Mouse (Mus musculus) cerebellum, postnatal 10 days (tissue): ENCODE data around the gene 9230102O04Rik.
A peak's percentile ranks its signal among the peaks of the same experiment; 100 is the strongest.

ENCODE experiments used
- DNase-seq, 2 experiments: peaks; one replicate each; pipeline ENCODE4 v3.0.0; 2021; ENCODE audit warnings: mixed read lengths in 2 of 2

9230102O04Rik gene

GRCm38 (mm10) chr2:9871798-9872197 lies 17.5 kb downstream of the 9230102O04Rik start:
- no peak for DNase-seq

GRCm38 (mm10) chr2:9871141-9871716 lies 18.1 kb downstream of the 9230102O04Rik start:
- DNase-seq = no peak

GRCm38 (mm10) chr2:9867092-9867825 lies 22.1 kb downstream of the 9230102O04Rik start:
- DNase-seq = no peak

GRCm38 (mm10) chr2:9860698-9861097 lies 28.6 kb downstream of the 9230102O04Rik start:
- no peak for DNase-seq

GRCm38 (mm10) chr2:9855861-9856260 lies 33.5 kb downstream of the 9230102O04Rik start:
- DNase-seq = no peak

- DNase-seq = no peak
These were observed 36.3 kb downstream of the 9230102O04Rik start for GRCm38 (mm10) chr2:9852851-9853576.

- DNase-seq = peak in 1 of 2 experiments; percentile 5
These were observed 54.1 kb downstream of the 9230102O04Rik start for GRCm38 (mm10) chr2:9835195-9835594.

- DNase-seq = no peak
These were observed 55.6 kb downstream of the 9230102O04Rik start for GRCm38 (mm10) chr2:9833712-9834111.
